Mouse (Mus musculus) kidney, postnatal 14 days (tissue): ENCODE measurements around the gene Mllt6.
A peak's percentile ranks its signal among the peaks of the same experiment; 100 is the strongest.
"Not testable (repeated sequence)": the region's sequence is repeated elsewhere in the genome, so short reads cannot be mapped to it uniquely, and the experiment has no call there.

ENCODE experiments used
- DNase-seq: peaks from one replicate; pipeline ENCODE4 v3.0.0; 2022; ENCODE audit warnings: mixed read lengths

Mllt6 gene

GRCm38 (mm10) chr11:97662893-97663527, at the start of gene Mllt6:
Mllt6 (plus strand) TSS chr11:97663414.
- DNase-seq: peak; percentile 89

- DNase-seq: no peak
Observed at GRCm38 (mm10) chr11:97615276-97615675, 47.9 kb upstream of the Mllt6 start.

GRCm38 (mm10) chr11:97618368-97618767, 44.8 kb upstream of the Mllt6 start:
- peak; percentile 49 for DNase-seq

- DNase-seq: peak; percentile 92
Observed at GRCm38 (mm10) chr11:97619391-97619795, 43.8 kb upstream of the Mllt6 start.

- peak; percentile 79 for DNase-seq
Observed at GRCm38 (mm10) chr11:97622440-97622839, 40.8 kb upstream of the Mllt6 start.

- no peak for DNase-seq
Observed at GRCm38 (mm10) chr11:97623166-97623565, 40.0 kb upstream of the Mllt6 start.

GRCm38 (mm10) chr11:97625551-97625950, 37.7 kb upstream of the Mllt6 start:
- DNase-seq: no peak

- no peak for DNase-seq
Observed at GRCm38 (mm10) chr11:97626431-97626830, 36.8 kb upstream of the Mllt6 start.

- peak; percentile 17 for DNase-seq
Observed at GRCm38 (mm10) chr11:97626850-97627249, 36.4 kb upstream of the Mllt6 start.

- no peak for DNase-seq
Observed at GRCm38 (mm10) chr11:97627556-97628302, 35.5 kb upstream of the Mllt6 start.

- DNase-seq: peak; percentile 10
Observed at GRCm38 (mm10) chr11:97628303-97628567, 35.0 kb upstream of the Mllt6 start.

GRCm38 (mm10) chr11:97628568-97629518, 34.4 kb upstream of the Mllt6 start:
- DNase-seq: peak; percentile 18

GRCm38 (mm10) chr11:97629576-97629975, 33.6 kb upstream of the Mllt6 start, which contains the start of gene Epop:
Epop (minus strand) TSS chr11:97629702.
- peak; percentile 93 for DNase-seq

- DNase-seq: no peak
Observed at GRCm38 (mm10) chr11:97631046-97631445, 32.2 kb upstream of the Mllt6 start.

- no peak for DNase-seq
Observed at GRCm38 (mm10) chr11:97631500-97631899, 31.7 kb upstream of the Mllt6 start.

- peak; percentile 84 for DNase-seq
Observed at GRCm38 (mm10) chr11:97631938-97632337, 31.3 kb upstream of the Mllt6 start.

GRCm38 (mm10) chr11:97632440-97632839, 30.8 kb upstream of the Mllt6 start:
- DNase-seq: not testable (repeated sequence)

- DNase-seq: no peak
Observed at GRCm38 (mm10) chr11:97635468-97636019, 27.7 kb upstream of the Mllt6 start.

GRCm38 (mm10) chr11:97641668-97642067, 21.5 kb upstream of the Mllt6 start:
- no peak for DNase-seq

GRCm38 (mm10) chr11:97642746-97643145, 20.5 kb upstream of the Mllt6 start:
- no peak for DNase-seq

GRCm38 (mm10) chr11:97643380-97644055, 19.7 kb upstream of the Mllt6 start:
- DNase-seq: no peak

GRCm38 (mm10) chr11:97644834-97645233, 18.4 kb upstream of the Mllt6 start:
- DNase-seq: peak; percentile 79
